Mouse (Mus musculus) kidney, postnatal 4 days (tissue): ENCODE measurements at regions not wholly inside any gene's neighbourhood (a gene's known extent, or its start where the extent isn't known, plus 50 kb on each side); places are given as distances from the start of the nearest gene placed in this dataset.

Source experiments
- DNase-seq, 2 experiments: peaks; one replicate each; pipeline ENCODE4 v3.0.0; 2021; ENCODE audit warnings: mixed read lengths in 2 of 2

DNA sequence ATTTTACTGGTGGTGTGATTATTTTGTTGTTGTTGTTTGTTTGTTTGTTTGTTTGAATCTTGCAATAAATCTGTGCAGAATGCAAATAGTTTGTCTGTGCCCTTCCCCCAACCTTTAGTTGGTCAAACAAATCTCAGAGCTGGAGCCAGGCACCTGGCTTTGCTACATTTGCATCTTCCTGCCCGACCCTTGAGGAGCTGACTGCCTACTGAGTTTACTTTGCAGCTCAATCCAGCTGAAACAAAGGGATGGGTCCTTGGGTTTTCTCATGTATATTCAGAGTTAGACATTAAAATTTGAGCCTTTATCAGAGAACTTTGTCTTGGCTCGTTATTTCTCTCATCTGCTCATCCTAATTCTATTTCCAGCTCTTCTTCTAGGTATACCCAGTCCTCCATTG lies 79.4 kb upstream of the BC030870 start:
- no peak for DNase-seq

DNA sequence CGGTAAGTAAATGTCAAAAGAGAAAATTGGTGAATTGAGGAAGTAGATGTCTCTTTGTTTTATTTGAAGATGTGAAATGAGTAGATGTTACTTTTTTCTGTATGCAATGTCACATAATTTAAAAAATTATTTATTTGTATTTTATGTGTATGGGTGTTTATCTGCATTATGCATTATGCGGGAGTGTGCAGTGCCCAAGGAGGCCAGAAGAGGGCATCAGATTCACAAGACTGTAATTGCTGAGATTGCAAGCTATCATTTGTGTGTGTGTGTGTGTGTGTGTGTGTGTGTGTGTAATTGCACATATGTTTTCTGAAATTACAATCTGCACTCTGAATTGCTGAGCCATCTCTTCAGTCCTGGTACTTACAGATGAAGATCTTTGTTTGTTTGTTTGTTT lies 76.8 kb upstream of the BC030870 start:
- DNase-seq: peak; percentile 4 to 5

DNA sequence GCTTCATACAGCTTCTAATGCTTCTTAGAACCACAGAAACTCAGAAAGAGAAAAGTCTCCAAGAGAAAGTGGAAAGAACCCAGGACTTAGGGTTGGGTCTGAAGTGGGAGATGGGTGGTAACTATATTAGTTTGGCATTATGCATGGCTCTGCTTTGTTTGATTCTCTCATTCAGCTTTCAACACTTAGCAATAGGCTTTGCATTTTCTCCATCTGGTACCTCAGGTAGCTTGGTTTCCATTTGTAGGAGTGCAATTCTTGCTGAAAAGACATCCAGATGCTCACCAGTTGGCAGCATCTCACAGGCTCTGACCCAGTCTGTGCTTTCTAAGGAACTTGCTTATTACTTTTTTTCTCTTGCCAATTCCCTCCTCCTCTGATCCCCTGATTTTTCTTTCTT lies 65.3 kb upstream of the BC030870 start:
- DNase-seq: no peak

DNA sequence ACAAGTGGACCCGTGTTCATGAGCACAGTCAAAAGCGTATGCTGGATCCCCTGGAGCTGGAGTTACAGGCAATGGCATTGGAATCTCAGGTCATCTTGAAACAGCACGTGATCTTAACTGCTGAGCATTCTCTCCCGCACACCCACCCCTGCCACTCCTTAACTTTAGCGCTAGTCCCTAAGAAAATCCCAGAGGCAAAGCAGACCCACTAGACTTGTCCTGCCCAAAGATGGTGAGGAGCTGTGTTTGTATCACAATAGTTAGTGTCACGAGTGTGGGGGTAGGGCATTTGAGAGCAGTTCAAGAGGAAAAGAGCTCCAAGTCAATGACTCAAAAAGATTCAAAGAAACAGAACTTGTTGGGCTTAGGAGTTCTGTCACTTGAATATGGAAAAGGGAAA lies 64.9 kb upstream of the BC030870 start:
- no peak for DNase-seq

DNA sequence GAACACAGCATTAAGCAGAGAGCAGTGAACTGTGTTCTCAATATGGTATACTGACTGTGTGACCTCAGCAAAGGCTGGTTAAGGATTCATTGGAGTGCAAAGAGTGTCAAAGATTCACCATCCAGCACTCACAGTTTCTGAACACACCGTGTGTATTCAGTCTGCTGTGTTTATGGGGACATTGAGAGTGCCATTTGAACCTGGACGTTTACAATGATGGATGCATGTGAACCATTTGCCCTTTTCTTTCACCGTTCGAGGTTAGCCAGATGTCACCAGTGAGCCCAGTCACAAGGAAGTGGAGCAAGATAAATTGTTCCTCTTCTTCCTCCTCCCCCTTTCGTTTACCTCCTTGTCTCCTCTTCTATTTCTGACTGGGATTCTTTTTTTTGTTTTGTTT lies 53.0 kb upstream of the BC030870 start:
- DNase-seq: no peak

DNA sequence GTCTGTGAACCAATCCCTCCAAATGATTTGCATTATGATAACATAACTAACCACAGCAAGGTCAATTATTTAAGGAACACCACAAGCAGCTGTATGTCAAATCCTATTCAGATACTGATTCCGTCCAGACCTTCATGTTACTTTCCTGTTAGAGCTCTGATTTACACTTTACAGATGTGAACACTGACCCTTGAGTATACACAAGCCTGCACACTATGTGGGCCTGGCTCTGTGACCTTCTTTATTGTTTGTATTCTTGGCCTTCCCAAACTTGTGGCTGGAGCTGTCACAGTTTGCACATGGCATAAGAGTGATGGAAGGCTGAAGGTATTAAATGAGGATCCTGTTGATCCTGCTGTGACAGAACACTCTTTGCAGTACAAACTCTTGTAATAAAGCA lies 51.1 kb upstream of the BC030870 start:
- DNase-seq: no peak
